Mouse (Mus musculus) left cerebral cortex, adult 2 months (tissue): ENCODE results near the gene Arl11. TPM values are rescaled to one million over a fixed set of nuclear protein-coding genes. Genes with fewer than 3 reads are reported as not detected.

Experiments used
- DNase-seq, 2 experiments: peaks; one replicate each; pipeline ENCODE4 v3.0.0; 2021 to 2022; ENCODE audit warnings: low spot score in 2 of 2, mixed read lengths in 1 of 2; ENCODE audit errors: extremely low spot score in 1 of 2
- H3K27ac ChIP-seq: fragments of 200-600 bp; 2 replicates; pipeline ENCODE4 v1.8.1; 2022
- H3K4me3 ChIP-seq: fragments of 200-600 bp; 2 replicates; pipeline ENCODE4 v1.8.1; 2022
- CTCF ChIP-seq: fragments of 200-600 bp; IDR thresholded peaks from 2 replicates; pipeline ENCODE4 v1.8.1; 2022; ENCODE audit warnings: antibody characterized with exemption, mild to moderate bottlenecking, moderate library complexity
- intact Hi-C: fragments of 180-260 bp; cut with DNase I; formaldehyde crosslinking; loops from one replicate; pipeline ENCODE4 v1.15.1; 2025
- long read RNA-seq, 2 experiments: library from polyadenylated mRNA; stranded (forward); transcript quantifications; one replicate each; pipeline ENCODE4 v2.0.0; 2021; ENCODE audit warnings: borderline mapping rate in 2 of 2
- total RNA-seq, 2 experiments: library from RNA; stranded (reverse); gene quantifications; 2 replicates each; pipeline ENCODE4 v1.2.3; 2021

The Arl11 gene
- total RNA-seq = under 1 TPM; 0.56 to 0.77 TPM
- long read RNA-seq, experiment 1 = 0 reads
- long read RNA-seq, experiment 2 = 0 reads

- H3K4me3 ChIP-seq = no peak within 1 kb of the TSS
- no peak for DNase-seq
- no peak for TF ChIP-seq CTCF
- no peak within 1 kb of the TSS for H3K27ac ChIP-seq
- intact Hi-C loops = no loop called here
These were observed at the start of gene Arl11 for GRCm38 (mm10) chr14:61309593-61309992. Gene Arl11 (plus strand): TSS chr14:61309753.

GRCm38 (mm10) chr14:61267908-61268475, 41.6 kb upstream of the Arl11 start:
- intact Hi-C loops = no loop called here
- no peak for DNase-seq
- no peak for TF ChIP-seq CTCF
- H3K27ac ChIP-seq = no peak overlapping the region
- no peak overlapping the region for H3K4me3 ChIP-seq

- H3K4me3 ChIP-seq = no peak overlapping the region
- TF ChIP-seq CTCF = no peak
- H3K27ac ChIP-seq = no peak overlapping the region
- intact Hi-C loops = no loop called here
- no peak for DNase-seq
These were observed 34.9 kb upstream of the Arl11 start for GRCm38 (mm10) chr14:61274414-61275198.

GRCm38 (mm10) chr14:61277285-61277684, 32.3 kb upstream of the Arl11 start:
- peak; percentile 45 for TF ChIP-seq CTCF
- Histone ChIP-seq H3K27ac (no peak overlapping the region), H3K4me3 (no peak overlapping the region)
- intact Hi-C loops = no loop called here
- DNase-seq = peak; percentile 20 to 54

- H3K4me3 ChIP-seq = no peak overlapping the region
- no peak overlapping the region for H3K27ac ChIP-seq
- TF ChIP-seq CTCF = no peak
- intact Hi-C loops = no loop called here
- no peak for DNase-seq
These were observed 30.8 kb upstream of the Arl11 start for GRCm38 (mm10) chr14:61278676-61279300.

DNA sequence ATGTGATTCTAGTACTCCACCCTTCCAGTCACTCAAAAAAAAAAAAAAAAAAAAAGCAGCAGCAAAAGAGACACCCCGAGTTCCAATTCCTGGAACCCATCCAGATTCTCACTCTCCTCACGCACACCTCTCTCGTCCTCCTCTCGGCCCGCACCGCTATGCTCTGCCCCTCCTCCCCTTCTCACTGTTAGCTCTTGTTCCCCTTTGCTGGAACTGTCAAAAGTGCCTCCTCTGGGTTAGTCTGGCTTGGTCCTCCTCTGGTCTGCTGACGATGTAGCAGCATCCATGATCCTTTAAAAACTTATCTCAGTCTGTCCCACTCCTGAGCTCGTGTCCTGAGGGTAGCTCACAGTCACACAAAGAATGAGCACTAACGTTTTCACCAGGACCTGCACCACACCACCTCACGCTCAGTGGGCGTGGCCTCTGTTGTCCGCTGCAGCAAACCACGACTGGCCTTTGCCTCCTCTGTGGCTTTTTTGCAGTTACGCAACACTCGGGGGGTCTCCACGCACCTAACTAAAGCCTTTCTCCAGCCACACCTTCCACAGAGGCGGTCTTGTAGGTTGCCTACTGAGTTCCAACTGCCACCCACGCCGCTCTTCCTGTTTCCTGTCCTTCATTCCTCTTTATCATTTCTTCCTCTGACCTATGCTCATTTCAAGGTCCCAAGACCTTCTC, 20.8 kb upstream of the Arl11 start:
- Histone ChIP-seq H3K4me3 (no peak overlapping the region), H3K27ac (no peak overlapping the region)
- DNase-seq = no peak
- no peak for TF ChIP-seq CTCF
- intact Hi-C loops = no loop called here

DNA sequence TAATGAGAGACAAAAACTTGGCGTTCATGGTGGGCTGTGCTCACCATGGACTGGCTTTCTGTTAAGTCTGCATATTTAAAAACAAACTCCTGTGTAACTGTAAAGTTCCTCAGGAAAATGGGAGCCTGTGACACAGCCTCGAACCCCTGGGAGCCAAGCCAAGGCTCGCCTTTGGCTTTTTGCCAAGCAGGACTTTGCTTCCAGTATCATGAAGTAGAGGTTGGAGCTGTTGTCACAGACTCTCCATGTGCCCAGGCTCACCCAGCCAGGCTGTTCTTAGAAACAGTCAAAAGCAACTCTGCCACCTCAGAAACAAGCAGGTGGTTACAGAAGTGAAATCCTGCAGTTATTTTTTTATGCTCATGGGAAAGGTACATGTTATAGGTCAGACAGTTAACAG, 18.9 kb upstream of the Arl11 start:
- Histone ChIP-seq H3K4me3 (no peak overlapping the region), H3K27ac (no peak overlapping the region)
- TF ChIP-seq CTCF = no peak
- intact Hi-C loops = loop anchor here (5.0 kb wide), 1 partner anchor 153 kb away; the partner anchor contains the start of gene Sacs
- no peak for DNase-seq

GRCm38 (mm10) chr14:61293884-61294737, 15.4 kb upstream of the Arl11 start:
- DNase-seq = peak; percentile 38 to 48
- Histone ChIP-seq H3K27ac (no peak overlapping the region), H3K4me3 (no peak overlapping the region)
- peak; percentile 51; the same call in 1 of the 2 replicates for TF ChIP-seq CTCF
- intact Hi-C loops = loop anchor here (1.0 to 5.0 kb wide), 3 partner anchors 52 to 495 kb away; partner anchors contain the start of gene Sacs

DNA sequence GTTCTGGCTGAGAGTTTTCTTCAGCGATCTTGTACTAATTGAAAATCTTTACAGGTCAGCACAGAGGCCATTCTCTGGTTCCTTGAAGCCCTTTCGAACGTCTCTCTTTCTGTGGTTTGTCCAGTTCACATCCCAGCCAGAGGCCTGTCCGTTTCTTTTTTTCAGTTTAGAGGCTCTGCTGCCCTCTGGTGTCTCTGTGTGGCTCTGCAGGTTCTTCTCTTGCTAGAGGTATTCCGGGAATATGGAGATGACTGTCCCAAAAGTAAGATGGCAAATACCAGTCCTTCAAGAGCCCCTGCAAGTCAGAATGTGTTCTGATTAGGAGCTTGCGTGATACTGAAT, 14.8 kb upstream of the Arl11 start:
- peak; percentile 32 to 35 for DNase-seq
- TF ChIP-seq CTCF = peak; percentile 43
- intact Hi-C loops = loop anchor here (1.0 to 5.0 kb wide), 3 partner anchors 52 to 495 kb away; partner anchors contain the start of gene Sacs
- H3K27ac ChIP-seq = no peak overlapping the region
- H3K4me3 ChIP-seq = no peak overlapping the region

DNA sequence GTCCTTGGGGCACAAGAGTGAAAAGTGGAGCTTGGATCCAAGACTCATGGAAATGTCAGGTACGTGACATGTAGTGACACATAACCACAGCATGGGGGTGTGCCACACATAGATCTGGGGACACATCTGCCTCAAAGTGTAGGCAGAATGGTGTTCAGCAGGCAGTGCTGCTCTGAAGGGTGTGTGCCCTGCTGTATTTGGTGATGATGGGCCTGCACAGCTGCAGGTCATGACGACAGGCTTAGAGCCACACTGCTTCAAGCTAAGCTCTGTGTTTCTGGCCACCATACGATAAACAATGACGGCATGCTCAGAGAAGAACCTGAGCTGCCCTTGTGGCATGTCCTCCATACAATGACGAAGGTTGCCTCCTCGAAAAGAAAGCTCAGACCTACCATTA, 9.7 kb upstream of the Arl11 start:
- intact Hi-C loops = no loop called here
- DNase-seq = no peak
- no peak overlapping the region for H3K27ac ChIP-seq
- no peak overlapping the region for H3K4me3 ChIP-seq
- TF ChIP-seq CTCF = no peak

GRCm38 (mm10) chr14:61301323-61301722, 8.2 kb upstream of the Arl11 start:
- no peak for TF ChIP-seq CTCF
- intact Hi-C loops = no loop called here
- Histone ChIP-seq H3K27ac (no peak overlapping the region), H3K4me3 (no peak overlapping the region)
- DNase-seq = no peak
